Mouse (Mus musculus) ovary, postnatal 36 days (tissue): ENCODE data around the gene Rab19.
A peak's percentile ranks its signal among the peaks of the same experiment; 100 is the strongest.
"Not testable (repeated sequence)": the region's sequence is repeated elsewhere in the genome, so short reads cannot be mapped to it uniquely, and the experiment has no call there.

ENCODE experiments used
- DNase-seq: peaks from one replicate; pipeline ENCODE4 v3.0.0; 2022; ENCODE audit warnings: low spot score, mixed read lengths

Rab19 gene

DNA sequence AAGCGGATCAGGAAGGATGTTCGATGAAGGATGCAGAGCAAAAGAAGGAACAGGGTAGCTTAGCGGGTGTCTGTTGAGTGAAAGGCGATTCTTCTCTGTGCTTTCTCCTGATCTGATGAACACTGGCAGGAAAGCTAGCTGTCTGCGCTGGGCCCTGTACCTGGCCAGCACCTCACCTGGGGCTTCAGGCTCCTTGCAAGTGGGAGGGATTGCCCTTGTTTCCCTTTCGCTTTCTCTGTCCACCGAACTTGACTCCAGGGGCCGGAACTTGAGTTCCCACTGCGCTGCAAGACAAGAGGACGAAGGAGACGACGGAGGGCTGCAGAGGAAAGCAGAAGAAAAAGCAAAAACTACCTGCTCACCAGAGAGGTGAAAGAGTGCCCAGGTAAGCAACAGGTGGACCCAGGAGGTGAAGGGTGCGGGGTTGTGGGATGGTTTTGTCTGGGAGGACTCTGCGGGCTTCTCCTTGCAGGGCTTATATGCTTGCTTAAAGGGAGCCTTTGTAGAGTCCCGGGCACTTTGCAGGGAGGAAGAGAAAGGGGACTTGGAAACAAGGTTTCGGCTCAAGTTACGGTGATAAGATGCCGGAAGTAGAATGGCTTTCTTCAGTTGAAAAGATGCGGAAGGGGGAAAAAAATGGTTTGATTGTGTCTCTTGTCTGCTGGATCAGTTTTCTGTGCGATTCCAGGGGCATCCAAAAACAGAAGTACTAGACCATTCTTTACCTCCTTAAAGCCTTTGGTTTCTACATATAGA lies at the start of gene Rab19:
Gene Rab19 (plus strand): TSS at position 51 of the 756 bp plus-strand sequence.
- peak; percentile 46 for DNase-seq

- DNase-seq, result no peak
These were observed 48.8 kb upstream of the Rab19 start for GRCm38 (mm10) chr6:39331998-39332700.

- no peak for DNase-seq
These were observed 46.8 kb upstream of the Rab19 start for GRCm38 (mm10) chr6:39334224-39334623.

DNA sequence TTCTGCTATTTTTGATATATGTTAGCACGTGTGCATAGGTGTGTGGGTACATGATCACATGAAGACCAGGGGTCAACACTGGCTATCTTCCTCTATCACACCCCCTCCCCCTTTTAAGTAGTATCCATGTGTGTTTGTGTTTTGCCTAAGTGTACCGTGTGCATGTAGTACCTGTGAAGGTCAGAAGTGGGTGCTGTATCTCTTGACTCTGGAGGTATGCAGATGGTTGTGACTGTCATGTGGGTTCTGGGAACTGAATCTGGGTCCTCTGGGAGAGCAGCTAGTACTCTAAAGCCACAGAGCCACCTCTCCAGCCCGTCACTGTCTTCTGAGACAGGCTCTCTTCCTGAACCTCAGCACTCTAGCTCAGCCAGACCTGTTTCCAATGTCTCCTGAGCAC lies 46.1 kb upstream of the Rab19 start:
- no peak for DNase-seq

GRCm38 (mm10) chr6:39338359-39338758 lies 42.6 kb upstream of the Rab19 start:
- DNase-seq, result no peak

DNA sequence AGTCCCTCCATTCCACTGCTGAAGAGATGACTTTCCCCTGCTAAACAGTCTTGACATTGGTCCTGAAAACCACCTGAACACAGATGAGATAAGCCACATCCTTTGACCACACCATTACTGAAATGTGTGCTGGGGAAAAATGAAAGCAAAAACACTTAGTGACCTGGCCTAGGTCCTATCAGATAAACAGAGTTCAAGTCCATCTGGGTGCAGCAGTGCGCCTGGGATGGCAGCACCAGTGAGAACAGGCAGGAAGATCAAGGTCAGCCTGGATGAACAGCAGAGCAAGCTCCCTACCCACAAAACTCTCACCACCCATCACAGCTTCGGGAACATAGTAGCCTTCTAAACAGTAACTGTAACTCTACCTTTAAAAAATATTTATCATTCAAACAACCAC lies 39.2 kb upstream of the Rab19 start:
- no peak for DNase-seq

- DNase-seq, result peak; percentile 83
These were observed 37.0 kb upstream of the Rab19 start for GRCm38 (mm10) chr6:39344020-39344419.

- DNase-seq, result no peak
These were observed 35.5 kb upstream of the Rab19 start for GRCm38 (mm10) chr6:39345430-39345829.

DNA sequence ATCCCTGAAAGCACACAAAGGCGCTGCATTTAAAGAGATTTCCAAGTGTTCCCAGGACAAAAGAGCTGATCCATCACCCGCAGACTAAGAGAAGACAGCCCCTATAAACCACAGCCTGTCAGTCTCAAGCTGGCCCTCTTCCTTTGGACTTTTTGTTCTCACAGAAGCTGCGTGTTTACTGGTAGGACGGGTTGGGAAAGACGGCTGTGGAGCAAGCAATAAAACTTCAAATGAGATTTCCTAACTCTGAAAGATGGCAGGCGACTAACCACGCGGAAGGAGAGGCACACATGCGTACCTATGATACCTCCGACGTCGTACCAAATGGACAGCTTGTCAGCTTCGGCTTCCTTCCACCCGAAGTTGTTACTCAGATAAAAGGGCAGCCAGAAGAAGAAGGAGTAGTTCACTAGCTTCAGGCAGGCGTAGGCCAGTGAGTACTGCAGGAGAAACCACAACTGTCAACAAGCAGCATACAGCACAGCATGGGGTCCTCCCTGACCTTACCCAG lies 33.9 kb upstream of the Rab19 start:
- no peak for DNase-seq

DNA sequence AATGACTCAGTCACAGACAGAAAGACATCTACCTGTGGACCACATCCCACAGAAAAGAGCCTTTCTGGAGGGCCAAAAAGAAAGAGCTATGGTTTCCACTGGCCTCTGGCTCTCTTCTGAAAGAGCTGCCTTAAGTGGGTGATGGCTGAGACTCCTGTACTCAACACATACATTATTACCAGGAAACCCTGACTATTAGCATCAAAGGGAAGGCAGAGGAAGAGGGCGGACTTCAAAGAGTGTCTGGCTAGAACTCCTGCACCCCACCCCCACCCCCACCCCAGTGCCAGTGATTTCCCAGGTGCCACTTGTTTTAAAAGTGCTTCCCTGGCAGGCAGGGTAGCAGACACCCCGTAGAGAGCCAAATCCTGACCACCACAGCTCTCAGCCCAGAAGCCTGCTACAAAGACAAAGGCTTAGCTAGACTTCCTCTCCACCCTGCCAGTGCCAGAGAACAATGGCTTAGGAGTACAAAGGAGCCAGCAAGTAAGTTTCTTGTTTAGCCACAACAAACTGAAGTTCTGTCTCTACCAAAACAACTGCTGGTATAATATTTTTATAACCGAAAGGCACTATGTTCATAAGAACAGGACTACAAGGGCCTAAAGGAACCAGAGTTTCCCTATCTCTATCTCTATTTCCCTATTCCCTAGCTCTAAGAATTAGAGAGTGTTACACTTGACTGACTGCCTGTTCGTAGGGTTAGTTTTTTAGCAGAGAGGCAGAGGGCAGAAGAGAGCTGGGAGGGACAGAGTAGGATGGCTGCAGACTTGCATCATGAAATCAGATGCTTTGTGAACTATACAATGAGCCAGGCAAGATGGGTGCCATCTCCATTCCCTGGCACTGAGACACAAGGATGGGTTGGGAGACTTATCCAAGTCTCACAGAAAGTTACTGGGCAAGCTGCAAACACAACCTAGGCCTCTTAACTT lies 32.8 kb upstream of the Rab19 start:
- no peak for DNase-seq

DNA sequence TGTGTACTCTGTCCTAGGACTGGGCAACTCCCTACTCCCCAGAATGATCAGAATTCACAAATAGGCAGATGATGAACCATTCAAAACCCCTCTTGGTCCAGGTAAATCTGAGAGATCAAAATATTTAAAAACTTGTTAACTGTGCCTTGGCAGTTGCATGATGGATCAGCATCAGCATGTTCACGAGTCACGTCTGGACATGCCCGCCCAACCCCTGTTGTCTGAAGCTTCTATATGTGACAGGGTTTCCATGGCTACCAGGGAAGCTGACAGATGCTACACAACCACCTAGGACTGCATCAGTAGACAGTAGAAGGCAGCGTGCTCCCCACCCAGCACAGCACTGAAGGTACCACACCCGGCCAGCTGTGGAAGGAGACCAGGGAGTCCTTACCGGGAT lies 32.0 kb upstream of the Rab19 start:
- no peak for DNase-seq

DNA sequence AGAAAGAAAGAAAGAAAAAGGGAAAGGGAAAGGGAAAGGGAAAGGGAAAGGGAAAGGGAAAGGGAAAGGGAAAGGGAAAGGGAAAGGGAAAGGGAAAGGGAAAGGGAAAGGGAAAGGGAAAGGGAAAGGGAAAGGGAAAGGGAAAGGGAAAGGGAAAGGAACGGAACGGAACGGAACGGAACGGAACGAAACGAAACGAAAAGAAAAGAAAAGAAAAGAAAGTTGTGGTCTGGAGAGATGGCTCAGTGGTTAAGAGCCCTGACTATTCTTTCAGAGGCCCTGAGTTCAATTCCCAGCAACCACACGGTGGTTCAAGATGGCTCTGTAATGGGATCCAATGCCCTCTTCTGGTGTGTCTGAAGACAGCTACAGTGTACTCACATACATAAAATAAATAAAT lies 21.8 kb upstream of the Rab19 start:
- DNase-seq, result not testable (repeated sequence)

DNA sequence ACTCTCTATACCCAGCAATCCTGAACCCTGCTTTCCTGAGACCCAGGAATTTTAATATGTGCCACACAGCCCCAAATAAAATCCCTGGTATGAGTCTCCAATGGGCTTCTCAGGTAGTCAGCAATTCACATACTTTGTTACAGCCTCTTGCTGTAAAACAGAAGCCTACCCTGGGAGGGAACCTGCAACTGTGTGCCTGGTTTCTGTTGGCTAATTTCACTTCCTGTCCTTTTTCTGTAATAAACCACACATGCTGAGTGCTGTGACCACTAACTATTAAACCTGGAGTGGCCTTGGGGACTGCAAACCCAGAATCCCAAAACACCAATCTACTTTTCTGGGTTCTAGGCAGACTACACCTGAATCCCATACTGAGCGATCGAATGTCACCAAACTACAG lies 18.3 kb upstream of the Rab19 start:
- DNase-seq, result no peak

DNA sequence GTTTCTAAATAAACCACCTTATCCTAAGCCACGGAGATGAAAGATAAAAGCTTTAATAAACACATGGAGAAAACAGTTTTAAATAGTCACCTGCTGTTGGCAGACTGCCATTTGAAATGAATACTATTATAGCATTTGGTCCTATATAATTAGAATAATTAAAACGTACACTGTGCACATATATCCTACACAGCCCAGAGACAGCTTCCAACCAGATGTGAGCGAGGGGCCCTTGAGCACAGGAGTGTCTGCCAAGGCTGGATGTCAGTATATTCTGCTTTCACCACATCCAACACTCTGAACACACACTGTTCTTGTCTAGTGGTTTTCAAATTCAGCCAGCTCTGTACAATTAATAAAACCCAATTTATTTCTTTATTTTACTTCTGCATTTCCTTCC lies 11.3 kb upstream of the Rab19 start:
- no peak for DNase-seq

DNA sequence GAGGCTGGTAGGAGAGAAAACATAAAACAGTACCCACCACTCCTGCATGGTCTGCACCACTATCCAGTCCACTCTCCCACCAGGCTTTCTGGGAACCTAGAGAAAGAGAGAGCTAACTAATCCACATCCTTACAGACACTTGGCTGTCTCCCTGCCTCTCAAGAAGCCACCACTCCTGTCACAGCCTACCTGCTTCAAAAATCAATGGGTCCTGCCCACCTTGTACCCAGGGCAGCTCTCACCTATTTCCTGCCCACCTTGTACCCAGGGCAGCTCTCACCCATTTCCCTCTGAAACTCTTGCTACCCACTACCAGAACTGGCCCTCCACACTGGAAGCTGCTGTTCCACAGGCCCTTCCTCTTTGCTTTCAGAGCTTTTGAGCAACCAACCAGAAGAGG lies 8.9 kb upstream of the Rab19 start:
- no peak for DNase-seq

GRCm38 (mm10) chr6:39372727-39373126 lies 8.2 kb upstream of the Rab19 start:
- peak; percentile 9 for DNase-seq

GRCm38 (mm10) chr6:39373301-39373955 lies 7.5 kb upstream of the Rab19 start:
- no peak for DNase-seq

GRCm38 (mm10) chr6:39376775-39377174 lies 4.2 kb upstream of the Rab19 start:
- no peak for DNase-seq

- peak; percentile 84 for DNase-seq
These were observed 3.6 kb upstream of the Rab19 start, which contains the start of gene Slc37a3 for GRCm38 (mm10) chr6:39377311-39377827. Gene Slc37a3 (minus strand): TSS chr6:39377675.

GRCm38 (mm10) chr6:39378161-39378835 lies 2.7 kb upstream of the Rab19 start:
- DNase-seq, result not testable (repeated sequence)

GRCm38 (mm10) chr6:39379224-39379623 lies 1.8 kb upstream of the Rab19 start:
- DNase-seq, result no peak
